Mouse (Mus musculus): ENCODE data around the gene Dazap1. TPM values are rescaled to one million over a fixed set of nuclear protein-coding genes. Genes with fewer than 3 reads are reported as not detected.

Gene Dazap1
- total RNA-seq, 2 experiments from 2014 or later: 136 to 145 TPM

DNA sequence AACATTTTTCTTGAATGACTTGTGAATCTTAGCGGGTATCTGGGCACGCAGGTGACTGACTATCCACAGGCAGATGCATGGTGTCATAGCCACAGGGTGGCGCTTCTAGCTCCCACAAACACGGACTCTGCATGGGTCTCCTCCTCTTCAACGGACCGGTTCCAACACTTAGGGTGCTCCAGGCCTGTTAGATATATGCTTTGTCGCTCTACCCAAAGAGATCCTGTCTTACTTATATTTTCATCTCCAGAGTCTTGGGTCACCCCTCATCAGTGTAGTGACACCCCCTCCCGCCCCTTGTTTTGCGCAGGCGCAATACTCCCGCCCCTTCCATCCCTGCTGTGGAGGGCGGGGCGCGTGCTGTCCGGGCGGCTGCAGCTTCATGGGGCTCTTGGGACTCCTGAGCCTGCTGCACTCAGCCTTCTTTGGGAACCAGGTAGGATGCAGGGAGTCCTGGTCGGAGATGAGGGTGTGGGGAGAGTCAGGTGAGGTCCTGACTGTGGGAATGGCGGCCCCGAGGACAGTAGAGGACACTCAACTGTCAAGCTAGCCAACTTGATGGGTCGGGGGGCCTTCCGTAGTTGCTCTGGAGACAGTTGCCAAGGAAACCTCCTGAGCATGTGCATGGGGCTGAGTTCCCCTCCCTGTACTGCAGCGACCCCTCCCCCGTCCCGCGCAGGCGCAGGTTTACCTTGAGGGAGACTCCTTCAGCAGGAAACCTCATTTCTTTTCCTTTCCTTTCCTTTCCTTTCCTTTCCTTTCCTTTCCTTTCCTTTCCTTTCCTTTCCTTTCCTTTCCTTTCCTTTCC is 34.5 kb downstream of the Dazap1 start, which contains the start of gene Apc2:
TSS of gene Apc2 (plus strand) at position 360 of the 808 bp plus-strand sequence.
- intact Hi-C loops (cut with DNase I): no loop called here

GRCm38 (mm10) chr10:80296824-80297223 is 35.5 kb downstream of the Dazap1 start:
- intact Hi-C loops (cut with DNase I): no loop called here
- no peak for DNase-seq

More for the DNA sequence above, 34.5 kb downstream of the Dazap1 start, which contains the start of gene Apc2:
- peak; percentile 84 for DNase-seq

DNA sequence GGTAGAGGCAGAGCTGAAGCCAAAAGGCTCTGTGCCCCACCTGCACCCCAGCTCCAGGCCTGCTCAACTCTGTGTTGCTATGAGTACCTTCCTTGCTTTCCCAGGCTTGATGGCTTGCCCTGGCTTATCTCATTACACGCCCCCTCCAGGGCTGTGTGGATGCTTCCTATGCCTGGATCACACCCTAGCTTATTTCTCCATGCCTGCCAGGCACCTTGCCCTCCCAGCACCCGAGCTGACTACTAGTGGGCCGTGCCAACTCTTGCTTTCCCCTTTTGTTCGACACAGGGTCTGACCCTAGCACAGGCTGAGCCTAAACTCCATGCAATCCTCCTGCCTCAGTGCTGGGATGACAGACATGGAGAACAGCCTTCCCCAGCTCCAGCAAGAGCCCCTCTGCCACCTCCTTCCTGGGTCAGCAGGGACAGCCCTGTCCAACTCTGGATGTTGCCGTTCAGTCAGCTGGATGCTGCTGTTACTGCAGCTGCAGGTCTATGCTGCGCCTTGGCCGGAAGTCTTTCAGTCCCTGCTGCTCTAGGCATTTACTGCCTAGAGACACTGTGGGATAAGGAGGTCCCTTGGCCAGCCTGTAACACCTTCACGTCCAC is 36.3 kb downstream of the Dazap1 start:
- intact Hi-C loops (cut with DNase I): no loop called here
- DNase-seq: no peak

GRCm38 (mm10) chr10:80298571-80299281 is 37.4 kb downstream of the Dazap1 start:
- DNase-seq: peak; percentile 97
- intact Hi-C loops (cut with DNase I): no loop called here

DNA sequence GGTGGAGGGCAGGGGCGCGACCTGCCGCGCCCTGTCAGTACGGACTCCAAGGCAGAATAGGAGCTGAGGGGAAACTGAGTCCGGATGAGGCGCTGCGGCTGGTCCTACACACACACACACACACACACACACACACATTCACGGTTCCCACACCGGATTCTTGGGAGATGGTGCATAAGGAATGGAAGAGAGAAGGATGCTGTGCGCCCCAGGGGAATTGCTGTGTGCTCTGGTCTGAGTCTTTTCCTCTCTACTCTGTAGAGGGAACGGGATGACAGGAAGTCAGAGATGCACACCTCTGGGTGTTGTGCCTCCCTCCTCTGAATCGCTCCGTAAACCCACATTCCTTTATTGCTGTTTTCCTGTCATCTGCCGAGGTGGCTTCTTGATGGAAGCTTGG is 38.0 kb downstream of the Dazap1 start:
- peak; percentile 55 for DNase-seq
- intact Hi-C loops (cut with DNase I): no loop called here

DNA sequence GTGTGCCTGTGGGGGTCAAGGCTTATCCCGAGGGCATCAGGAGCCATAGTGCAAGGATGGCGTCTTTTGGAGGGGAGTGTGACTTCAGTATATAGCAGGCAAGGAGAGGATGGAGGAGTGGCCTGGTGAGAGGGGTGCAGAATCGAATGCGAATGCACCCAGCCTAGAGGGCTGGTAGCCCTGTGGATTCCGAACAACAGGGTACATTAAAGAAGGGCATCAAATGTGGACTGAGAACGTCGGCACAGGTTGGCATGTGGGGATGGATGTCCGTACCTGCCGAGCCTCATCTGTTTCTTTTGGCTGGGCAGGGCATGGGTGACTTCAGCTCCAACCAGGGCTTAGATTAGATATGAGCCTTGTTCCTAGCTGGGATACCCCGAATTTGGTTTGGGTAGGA is 38.5 kb downstream of the Dazap1 start:
- no peak for DNase-seq
- intact Hi-C loops (cut with DNase I): no loop called here

GRCm38 (mm10) chr10:80300672-80301181 is 39.4 kb downstream of the Dazap1 start:
- DNase-seq: peak; percentile 83
- intact Hi-C loops (cut with DNase I): no loop called here

- no peak for DNase-seq
- intact Hi-C loops (cut with DNase I): no loop called here
Observed at GRCm38 (mm10) chr10:80301256-80302081, 40.2 kb downstream of the Dazap1 start.

- DNase-seq: no peak
- intact Hi-C loops (cut with DNase I): no loop called here
Observed at GRCm38 (mm10) chr10:80302082-80302355, 40.7 kb downstream of the Dazap1 start.

DNA sequence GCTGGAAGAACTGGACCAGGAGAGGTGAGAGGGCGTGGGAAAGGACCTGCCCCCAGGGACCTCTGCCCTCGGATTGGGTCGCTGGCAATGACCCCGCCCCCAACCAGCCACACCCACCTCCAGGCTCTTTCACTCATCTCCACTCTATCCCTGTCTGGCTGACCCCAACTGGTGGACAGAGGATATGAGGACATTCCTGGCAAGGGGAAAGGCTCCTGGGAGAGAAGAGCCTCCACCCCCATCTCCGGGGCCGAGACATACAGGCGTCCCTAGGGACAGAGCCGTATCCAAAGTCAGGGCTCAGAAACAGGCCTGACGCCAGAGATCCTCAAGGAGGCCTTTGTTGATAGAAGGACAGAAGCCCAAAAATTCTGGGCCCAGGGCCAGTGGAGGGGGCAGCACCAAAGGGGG is 41.2 kb downstream of the Dazap1 start:
- DNase-seq: peak; percentile 90

DNA sequence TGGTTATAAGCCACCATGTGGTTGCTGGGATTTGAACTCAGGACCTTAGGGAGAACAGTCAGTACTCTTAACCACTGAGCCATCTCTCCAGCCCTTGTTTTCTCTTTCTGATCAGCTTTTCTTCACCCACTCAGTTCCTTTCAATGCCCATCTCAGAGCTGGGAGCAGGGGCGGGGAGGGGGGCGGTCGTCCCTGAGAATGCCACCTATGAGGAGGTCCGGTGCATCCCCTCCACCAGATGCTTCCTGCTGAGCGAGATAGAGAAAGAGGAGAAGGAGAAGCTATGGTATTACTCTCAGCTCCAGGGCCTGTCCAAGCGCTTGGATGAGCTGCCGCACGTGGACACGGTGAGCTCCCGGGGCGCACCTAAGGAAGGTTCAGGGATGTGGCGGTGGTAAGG is 43.2 kb downstream of the Dazap1 start:
- intact Hi-C loops (cut with DNase I): no loop called here
- DNase-seq: no peak

More for the DNA sequence above, 41.2 kb downstream of the Dazap1 start:
- intact Hi-C loops (cut with DNase I): no loop called here

GRCm38 (mm10) chr10:80304862-80305261 is 43.6 kb downstream of the Dazap1 start:
- no peak for DNase-seq
- intact Hi-C loops (cut with DNase I): no loop called here

DNA sequence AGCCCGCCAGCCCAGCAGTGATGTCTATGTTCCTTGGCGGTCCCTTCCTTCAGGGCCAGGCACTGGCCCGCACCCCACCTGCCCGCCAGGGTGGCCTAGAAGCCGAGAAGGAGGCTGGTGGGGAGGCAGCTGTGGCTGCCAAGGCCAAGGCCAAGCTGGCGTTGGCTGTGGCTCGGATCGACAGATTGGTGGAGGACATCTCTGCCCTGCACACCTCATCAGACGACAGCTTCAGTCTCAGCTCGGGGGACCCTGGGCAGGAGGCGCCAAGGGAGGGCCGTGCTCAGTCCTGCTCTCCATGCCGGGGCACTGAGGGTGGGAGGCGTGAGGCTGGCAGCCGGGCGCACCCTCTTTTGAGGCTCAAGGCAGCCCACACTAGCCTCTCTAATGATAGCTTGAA is 50.3 kb downstream of the Dazap1 start:
- intact Hi-C loops (cut with DNase I): no loop called here
- DNase-seq: peak; percentile 53

DNA sequence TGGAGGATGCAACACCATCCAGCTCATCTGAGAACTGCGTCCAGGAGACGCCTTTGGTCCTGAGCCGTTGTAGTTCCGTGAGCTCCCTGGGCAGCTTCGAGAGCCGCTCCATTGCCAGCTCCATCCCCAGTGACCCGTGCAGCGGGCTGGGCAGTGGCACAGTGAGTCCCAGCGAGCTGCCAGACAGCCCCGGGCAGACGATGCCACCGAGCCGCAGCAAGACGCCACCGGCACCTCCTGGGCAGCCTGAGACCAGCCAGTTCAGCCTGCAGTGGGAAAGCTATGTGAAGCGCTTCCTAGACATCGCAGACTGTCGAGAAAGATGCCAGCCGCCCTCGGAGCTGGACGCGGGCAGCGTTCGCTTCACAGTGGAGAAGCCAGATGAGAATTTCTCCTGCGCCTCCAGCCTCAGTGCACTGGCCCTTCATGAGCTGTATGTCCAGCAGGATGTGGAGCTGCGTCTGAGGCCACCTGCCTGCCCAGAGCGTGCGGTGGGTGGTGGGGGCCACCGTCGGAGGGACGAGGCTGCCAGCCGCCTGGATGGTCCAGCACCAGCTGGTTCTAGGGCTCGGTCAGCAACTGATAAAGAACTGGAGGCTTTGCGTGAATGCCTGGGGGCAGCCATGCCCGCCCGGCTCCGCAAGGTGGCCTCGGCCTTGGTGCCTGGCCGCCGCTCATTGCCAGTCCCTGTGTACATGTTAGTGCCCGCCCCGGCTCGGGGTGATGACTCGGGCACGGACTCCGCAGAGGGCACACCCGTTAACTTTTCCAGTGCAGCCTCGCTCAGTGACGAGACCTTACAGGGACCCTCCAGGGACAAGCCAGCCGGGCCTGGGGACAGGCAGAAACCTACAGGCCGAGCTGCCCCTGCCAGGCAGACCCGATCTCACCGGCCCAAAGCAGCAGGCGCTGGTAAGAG is 51.6 kb downstream of the Dazap1 start:
- peak; percentile 31 for DNase-seq
- intact Hi-C loops (cut with DNase I): no loop called here

GRCm38 (mm10) chr10:80313627-80314201 is 52.4 kb downstream of the Dazap1 start:
- intact Hi-C loops (cut with DNase I): no loop called here
- DNase-seq: peak; percentile 34

GRCm38 (mm10) chr10:80314494-80315001 is 53.3 kb downstream of the Dazap1 start:
- no peak for DNase-seq
- intact Hi-C loops (cut with DNase I): no loop called here

DNA sequence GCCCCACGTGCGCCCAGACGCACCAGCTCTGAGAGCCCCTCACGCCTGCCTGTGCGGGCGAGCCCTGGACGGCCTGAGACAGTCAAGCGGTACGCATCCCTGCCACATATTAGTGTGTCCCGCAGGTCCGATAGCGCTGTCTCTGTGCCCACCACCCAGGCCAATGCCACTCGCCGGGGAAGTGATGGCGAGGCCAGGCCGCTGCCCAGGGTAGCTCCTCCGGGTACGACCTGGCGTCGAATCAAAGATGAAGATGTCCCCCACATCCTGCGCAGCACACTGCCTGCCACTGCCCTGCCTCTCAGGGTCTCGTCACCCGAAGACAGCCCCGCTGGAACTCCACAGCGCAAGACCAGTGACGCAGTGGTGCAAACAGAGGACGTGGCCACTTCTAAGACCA is 54.0 kb downstream of the Dazap1 start:
- no peak for DNase-seq

GRCm38 (mm10) chr10:80316359-80316781 is 55.1 kb downstream of the Dazap1 start:
- intact Hi-C loops (cut with DNase I): no loop called here
- peak; percentile 35 for DNase-seq

More for the DNA sequence above, 54.0 kb downstream of the Dazap1 start:
- intact Hi-C loops (cut with DNase I): no loop called here

DNA sequence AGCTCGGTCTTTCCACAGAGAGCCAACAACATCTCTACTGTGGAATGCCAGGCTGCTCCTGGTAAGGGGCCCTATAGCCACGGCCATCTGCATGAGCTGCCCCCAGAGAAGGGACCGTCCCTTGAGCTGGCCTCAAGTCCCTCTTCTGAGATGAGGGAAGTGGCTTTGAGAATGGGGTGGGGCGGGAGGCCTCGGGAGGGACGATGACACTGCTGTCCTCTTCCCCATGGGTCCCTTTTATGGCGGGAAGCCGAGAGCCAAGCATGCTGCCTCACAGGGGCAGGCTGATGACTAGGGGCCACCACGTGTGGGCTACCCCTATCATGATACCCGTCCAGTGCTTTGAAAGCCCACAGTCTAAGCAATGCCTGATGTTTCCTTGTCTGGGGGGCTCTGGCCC is 55.7 kb downstream of the Dazap1 start:
- intact Hi-C loops (cut with DNase I): no loop called here
- DNase-seq: no peak

All from left cerebral cortex, postnatal 4 days (tissue).